Mouse (Mus musculus) C2C12 (cell line): ENCODE data around the gene Prodh2.

Experiments
- CTCF ChIP-seq: IDR thresholded peaks from one replicate; pipeline ENCODE4 v1.5.1; 2011; ENCODE audit not compliant: control insufficient read depth, insufficient read depth, insufficient read length
- MAX ChIP-seq: IDR thresholded peaks from one replicate; pipeline ENCODE4 v1.6.1; 2011; ENCODE audit warnings: mild to moderate bottlenecking, control low read depth
- MYOG ChIP-seq: IDR thresholded peaks from one replicate; pipeline ENCODE4 v1.6.1; 2011; ENCODE audit not compliant: control insufficient read depth, insufficient read length; ENCODE audit errors: extremely low read depth
- USF1 ChIP-seq: IDR thresholded peaks from one replicate; pipeline ENCODE4 v1.6.1; 2011; ENCODE audit warnings: low read depth, mild to moderate bottlenecking, control low read depth, moderate library complexity

GRCm38 (mm10) chr7:30532931-30533330 lies 39.5 kb downstream of the Prodh2 start:
- TF ChIP-seq MYOG, result no peak
- no peak for TF ChIP-seq CTCF
- no peak for TF ChIP-seq USF1
- no peak for TF ChIP-seq MAX
